Mouse (Mus musculus) R1 (cell line): ENCODE results near the gene Smim24.

ENCODE experiments used
- DNase-seq: peaks from one replicate; pipeline ENCODE4 v3.0.0-alpha.2; 2018; ENCODE audit warnings: low read depth, low spot score

Gene Smim24

DNA sequence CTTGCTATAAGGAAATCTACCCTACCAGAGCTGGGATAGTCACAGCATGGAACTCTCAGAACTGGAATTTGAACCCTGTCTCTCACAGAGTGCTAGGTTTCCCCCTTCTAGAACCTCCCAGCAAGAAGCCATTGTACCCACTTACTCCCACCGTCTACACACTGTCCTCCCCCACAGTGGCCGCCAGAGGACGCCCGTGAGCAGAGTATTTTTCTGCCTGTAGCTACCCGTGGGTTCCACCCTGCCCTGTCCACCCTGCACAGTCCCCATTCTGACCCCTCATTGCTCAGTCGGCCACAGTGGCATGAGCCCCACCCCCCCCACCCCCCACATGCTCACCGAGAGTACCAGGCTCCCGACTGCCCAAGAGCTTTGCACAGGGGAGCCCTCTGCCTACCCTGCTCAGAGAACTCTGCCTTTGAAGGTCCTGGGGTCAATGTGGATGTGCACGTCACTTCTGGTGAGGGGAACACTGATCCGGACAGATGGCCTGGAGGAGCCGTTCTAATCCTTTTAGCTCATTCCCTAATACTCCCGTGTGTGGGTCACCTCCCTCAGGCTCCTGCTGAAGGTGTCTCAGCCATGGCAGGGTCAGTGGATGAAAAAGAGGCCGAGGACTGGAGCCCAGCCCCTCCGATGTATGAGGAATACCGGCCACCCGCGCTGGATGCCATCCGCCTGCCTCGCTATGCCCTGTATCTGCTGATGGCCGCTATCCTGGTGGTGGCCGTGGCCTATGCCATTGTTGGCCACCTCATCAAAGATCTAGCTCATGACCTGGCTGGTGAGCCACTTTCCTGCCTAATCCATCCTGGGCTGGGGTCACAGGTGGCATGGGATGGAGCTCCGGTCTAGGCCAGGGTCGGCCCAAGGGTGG is 2.8 kb upstream of the Smim24 start:
- DNase-seq = peak; percentile 59

DNA sequence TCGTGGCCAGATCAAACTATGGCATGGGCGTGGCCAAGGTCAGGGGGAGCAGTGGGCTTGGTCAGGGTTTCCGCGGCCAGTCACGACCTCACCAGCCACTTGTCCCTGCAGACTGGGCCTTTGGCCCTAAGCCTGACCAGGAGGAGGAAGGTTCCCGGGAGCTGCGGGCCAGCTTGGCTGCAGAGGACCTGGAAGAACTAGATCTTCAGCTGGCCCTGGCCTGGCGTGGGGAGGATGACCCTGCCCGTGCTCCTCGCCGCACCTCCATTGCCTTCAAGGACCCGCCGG is 2.2 kb upstream of the Smim24 start:
- DNase-seq = no peak

DNA sequence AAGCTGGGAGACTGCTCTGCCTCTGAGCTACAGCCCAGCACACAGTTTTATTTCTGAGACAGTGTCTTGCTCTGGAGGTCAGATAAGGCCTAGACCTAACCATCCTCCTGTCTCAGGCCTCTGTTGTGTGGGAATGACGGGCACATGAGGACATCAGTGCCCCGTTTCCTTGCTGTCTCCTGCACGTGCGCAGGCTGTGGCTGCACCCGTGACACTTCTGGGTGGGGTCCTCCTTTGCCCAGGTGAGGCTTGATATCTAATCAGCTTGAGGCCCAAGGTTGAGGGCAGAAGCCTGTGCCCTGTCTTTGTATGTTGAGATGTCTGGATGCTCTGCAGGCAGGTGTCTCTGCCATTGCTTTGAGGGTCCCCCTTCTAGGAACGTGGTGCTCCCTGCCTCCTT is 581 bp upstream of the Smim24 start:
- no peak for DNase-seq

DNA sequence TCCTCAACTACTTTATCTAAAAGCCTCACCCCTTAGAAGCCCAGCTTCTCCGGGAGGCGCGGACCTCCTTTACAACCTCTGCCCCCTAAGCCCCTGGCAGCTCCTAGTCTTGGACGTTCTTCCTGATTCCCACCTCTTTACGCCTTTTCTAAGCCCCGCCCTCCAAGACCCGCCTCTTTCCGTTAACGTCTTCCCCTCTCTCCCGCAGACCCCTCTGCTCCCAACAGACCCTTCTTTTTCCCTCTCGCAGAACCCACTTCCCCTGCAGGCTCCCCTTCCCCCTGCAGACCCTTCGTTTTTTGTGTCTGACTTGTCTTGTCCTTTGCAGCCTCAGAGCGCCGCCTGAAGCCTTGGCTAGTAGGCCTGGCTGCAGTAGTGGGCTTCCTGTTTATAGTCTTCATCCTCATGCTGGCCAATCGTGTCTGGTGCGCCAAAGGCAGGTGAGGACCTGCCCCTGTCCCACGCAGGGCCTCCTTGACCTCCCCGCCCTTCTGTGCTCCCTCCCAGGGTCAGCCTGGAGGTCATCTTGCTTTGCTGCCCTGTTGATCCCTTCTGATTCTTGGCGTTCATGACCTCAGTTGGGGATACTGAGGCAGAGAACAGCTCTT is 709 bp downstream of the Smim24 start:
- DNase-seq = no peak

DNA sequence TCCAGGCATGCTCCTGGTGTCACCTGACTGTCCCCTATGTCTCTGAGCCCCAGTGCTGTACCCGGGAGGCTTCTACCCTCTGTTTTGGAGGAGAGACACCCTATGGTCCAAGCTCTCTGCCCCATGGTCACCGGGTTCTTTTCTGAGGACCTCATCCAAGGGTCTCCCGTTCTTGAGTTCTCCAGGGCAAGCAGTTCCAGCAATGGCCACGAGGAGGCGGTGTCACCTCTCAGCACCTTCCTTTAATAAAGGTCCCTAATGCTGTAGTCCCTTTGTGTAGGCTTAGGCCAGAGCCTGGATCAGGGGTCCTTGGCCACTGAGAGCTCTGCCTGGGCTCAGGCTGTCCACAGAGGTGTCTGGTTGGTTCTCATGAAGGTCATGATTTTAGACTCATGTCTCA is 2.3 kb downstream of the Smim24 start:
- peak; percentile 78 for DNase-seq

DNA sequence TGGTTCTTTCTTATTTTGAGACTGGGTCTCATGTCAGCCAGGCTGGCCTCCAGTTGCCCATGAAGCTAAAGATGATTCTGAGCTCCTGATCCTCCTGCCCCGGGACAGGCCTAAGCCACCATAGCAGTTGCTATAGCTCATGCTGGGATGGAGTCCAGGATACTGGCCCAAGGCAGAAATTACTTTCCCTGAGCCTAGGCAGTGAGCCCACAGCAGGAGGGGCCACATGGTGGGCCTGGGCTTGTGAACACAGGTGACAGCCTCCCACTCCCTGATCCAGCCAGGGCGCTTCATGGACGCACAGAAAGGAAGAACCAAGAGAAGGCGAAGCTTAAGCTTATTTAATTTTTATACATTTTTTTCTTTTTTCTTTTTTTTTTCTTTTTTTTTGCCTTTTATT is 3.0 kb downstream of the Smim24 start:
- DNase-seq = no peak

DNA sequence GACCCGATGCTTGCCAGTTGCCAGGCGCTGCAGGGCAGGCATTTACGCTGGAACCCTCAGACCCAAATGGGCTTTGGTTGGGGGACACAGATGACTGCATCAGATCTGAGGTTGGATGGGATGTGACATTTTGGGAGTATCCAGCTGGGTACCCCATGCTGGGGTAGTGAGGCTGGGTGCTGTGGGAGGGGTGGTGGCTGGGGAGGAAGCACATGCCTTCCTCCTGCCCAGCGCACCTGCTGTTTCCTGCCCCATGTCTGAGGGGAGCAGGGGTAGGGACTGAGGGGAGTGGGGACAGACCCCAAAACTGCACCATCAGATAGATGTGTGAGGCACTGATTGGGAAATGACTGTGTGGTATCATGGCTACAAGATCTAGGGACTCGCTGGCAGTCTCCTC is 3.9 kb downstream of the Smim24 start:
- no peak for DNase-seq

DNA sequence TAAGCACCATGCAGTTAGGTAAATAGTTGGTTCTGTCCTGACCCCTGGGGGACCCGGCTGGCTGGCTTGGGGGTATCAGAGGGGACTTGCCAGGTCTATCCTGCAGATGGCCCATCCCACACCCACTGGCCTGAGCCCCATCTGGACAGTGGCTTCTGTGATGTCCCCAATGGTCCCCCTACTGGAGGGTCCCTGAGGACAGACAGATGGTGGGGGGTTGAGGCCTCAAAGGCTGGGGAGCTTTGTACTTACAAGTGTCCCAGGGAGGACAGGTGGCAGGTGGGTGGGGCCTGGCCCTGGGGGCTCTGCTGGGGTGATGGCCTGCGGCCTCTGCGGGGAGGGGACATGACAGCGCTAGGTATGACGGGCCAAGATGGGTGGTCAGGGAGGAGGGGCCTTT is 6.4 kb downstream of the Smim24 start:
- DNase-seq = no peak

DNA sequence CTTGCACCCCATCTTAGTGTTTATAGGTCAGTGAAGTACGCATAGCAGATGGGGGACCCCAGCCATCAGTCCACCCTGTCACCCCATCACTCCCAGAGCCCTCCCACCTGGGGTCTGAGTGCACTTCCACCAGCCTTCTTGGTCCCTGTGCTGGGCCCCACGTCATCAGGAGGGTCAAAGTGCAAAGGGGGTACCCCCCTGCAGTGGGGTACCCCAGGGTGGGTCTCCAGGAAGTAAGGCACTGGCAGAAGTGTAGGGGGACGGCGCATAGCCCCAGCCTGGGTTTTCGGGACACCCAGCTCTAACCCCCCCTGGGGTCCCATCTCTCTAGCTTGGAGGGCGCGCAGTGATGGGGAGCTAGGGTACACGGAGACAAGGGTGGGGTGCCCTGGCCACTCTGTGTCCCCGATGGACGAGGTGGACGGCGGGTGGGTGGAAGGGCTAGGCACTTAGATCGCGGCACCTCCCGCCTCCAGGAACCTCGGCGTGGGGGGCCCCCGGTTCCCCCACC is 7.0 kb downstream of the Smim24 start:
- DNase-seq = no peak

DNA sequence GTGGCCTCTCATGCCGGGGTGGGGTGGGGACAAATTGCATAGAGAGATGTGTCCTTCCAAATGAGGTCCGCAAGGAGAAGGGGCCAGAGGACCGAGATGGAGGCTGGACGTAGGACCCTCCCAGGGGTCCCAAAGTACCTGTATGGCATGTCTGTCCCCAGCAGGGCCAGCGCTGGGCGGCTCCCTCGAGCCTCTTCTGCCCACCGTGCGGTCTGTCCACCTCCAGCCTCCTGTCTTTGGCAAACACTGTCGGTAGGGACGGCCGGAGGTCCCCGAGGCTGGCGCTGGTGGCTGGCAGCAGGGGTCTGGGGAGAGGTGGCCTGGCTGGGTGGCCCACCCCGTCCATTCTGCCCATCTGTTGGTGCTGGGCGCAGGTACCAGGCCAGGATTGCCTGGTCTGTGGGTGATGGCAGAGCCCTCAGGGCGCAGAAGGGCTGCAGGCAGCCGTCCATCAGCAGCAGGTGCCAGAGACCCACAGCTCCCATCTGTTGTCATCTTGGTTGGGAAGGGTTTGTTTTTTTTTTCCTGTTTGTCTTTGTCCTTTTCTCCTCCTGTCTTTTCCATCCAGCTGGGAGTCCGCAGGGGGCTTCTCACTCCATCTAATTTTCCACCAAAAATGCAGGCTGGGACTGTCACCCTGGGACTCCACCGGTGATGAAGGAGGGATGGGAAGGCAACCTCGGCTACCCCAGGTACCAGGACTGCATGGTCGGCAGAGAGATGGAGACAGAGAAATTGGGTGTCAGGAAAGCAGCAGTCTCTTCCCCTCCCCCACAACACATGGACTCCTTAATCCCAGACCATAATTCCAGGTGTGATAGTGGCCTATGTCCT is 7.7 kb downstream of the Smim24 start:
- DNase-seq = peak; percentile 11

DNA sequence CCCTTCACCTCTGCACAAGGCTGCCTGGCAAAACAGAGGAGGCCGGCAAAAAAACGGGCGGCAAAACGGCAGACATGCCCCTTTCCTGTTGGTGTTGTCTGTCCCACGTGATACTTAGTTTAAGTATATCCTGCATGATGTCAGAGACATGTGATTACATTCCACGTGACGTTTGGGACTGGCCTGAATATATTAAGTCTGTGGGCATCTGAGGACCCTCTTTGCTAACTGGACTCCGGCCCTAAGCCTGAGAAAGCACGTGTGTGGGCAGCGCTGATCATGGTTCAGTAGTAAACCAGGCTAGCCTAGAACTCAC is 8.3 kb downstream of the Smim24 start:
- DNase-seq = peak; percentile 86

DNA sequence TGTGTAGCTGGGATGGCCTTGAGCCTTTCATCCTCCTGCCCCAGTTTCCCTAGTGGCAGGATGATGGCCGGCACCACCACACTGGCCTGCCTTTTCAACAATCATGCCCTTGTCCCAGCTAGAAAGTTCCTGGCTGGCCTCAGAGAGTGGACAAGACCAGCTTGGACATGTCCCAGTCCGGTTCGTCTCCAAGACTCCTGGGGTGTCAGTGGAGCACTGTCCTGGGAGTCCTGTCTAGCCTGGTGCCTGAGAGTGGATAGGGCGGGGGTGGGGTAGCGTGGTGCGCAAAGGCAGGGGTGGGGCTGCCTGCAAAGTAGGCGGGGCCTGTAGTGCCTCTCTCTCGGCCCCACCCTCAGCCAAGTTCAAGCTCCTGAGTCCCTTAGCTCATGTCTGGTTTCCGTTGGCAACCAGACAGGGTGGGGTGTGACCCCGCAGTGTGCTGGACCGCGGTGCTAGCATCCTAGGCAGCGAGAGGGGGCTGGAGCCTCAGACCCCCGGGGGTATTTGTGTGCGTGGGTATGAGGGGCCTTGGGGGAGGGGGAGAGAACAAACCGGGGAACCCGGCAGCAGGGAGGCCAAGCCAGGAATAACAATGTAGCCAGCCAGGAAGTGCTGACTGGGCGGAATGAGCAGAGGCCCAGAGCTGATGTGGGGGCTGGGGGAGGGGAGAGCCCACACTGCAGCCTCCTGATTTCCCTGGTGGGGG is 8.8 kb downstream of the Smim24 start:
- peak; percentile 97 for DNase-seq

DNA sequence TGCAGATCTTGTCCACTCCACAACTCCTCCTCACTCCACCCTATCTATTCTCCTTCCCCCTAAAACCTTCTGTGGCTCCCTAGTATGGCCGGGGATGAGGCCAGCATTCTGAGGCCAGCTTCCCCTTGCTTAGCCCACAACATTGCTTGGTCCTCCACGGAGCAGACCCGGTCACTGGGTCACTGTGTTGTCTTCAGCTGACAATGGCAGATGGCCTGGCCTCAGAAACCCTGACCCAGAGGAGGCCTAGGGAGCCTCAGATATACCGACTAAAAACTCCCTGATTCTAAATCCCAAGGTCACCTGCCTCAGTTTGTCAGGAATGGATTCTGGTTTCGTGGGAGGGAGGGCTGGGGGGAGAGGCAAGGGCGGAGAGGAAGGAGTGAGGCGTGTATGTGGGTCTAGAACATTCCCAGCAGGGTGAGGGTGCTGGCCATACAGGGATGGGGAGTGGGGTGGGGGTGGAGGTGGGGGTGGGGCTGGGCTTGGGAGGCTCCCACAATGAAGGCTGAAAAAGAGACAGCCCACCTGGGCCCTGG is 9.4 kb downstream of the Smim24 start:
- peak; percentile 57 for DNase-seq

DNA sequence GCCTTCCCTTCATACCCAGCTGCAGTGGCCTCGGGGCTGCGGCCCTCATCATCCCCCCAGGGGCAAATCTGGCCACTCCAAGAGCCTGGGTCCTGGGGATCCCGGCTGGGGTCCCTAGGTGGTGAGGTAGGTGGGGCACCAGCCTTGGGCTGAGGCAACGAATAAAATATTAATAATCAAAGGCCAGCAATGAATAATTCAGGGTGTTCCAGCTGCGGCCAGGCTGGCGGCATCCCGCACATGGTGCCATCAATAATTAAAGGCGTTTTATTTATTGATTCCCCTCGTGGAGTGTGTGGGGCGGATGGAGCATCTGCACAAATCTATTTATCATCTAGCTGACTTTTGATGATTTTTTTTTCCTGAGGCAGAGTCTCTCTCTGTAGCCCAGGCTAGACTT is 10.7 kb downstream of the Smim24 start:
- DNase-seq = no peak

DNA sequence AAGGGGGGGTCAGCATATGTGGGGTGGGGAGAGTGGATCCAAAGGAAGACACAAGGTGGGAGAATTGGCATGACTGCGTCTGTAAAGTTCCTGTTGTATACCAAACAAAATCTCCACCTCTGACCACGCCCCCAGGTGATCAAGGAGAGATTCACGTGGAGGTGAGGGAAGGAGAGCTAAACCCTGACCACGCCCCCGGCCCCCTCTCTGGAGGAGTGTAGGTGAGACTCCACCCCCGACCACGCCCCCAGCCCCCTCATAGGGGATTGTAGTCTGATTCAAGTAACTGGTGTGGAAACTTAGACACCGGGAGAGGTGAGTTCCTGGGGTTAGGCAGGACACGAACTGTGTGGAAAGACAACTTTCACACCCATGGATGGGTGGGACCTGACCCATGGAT is 11.2 kb downstream of the Smim24 start:
- DNase-seq = peak; percentile 95

DNA sequence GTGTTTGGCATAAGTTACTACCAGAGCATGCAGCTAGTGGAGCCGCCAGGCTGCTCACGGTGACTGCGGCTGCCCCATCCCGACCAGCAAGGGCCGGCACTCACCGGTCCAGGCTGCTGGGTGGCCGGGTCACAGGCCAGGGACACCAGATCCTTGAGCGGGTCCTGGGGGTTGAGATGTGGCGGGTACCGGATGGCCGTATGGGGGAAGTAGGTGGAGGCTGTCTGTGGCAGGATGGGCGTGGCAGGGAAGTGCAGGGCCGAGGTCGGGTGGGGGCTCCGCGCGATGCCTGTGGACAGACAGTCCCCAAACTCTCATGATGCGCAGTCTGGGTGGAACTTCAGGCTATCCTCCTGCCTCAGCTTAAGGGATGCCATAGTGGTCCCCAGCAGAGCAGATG is 11.9 kb downstream of the Smim24 start:
- no peak for DNase-seq

DNA sequence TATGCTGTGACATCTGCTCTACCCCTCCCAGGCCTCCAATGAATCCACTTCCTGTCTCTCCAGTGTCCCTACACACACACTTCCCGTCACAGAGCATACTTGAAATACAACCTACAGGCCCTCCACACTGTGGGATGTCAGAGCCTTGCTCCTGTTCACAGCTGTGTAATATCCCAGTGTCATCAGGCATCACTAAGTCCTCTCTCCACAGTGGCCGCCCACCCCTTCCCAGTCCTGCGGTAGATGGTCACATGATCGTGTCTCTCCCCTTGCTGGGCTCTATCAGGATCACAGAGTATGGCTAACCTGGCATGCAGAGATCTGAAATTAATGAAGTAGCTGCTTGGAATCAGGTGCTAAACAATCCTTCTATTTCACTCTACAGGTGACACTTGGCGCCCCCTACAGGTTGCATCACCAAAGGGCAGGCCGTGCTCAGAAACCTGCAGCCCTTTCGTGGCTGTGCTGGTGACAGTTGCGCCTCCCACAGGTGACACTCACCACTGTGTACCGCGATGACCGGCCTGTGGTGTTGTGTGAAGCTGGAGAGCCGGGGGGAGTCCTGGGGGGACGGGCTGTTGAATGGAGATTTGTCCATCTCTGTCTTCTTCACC is 12.8 kb downstream of the Smim24 start:
- peak; percentile 70 for DNase-seq

DNA sequence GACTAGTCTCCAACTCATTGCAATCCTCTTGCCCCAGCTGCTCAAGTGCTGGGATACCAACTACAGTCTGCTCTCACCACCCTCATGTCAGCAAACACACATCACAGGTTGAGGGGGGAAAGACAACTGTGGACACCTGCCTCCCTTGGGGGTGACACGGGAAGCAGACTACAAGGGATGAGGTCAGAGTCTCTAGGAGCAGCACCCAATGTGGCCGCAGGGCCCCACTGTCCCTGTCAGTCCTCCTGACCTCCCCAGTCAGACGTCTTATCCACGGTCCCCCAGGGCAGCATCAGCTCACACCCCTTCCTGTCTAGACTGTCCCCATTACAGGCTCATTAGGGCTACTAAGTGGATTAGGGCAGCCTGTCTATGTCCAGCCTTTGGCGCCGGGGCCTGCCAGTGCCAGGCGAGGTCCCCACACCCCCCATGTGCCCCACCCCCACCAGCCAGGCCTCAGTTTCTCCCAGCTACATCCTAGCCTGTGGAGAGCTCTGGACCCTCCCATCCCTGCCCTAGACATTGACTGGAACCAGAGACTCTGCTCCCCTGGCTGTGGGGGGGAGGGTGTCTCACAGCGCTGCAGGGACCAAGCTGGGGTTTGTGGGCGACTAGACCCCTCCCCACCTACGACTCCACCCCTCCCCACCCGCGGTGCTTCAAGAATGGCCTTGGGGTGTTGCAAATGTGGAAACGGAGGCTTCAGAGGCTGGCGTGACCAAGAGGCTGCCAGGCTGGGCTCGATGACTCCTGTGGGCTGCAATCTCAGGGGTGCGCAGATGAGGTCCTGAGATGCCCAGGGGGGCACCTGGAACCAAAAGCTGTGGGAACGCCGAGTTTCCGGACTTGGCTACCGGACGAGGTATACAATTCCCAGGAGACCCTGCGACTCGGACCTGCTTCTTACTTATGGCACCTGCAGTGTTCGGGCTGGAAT is 13.9 kb downstream of the Smim24 start:
- DNase-seq = no peak

DNA sequence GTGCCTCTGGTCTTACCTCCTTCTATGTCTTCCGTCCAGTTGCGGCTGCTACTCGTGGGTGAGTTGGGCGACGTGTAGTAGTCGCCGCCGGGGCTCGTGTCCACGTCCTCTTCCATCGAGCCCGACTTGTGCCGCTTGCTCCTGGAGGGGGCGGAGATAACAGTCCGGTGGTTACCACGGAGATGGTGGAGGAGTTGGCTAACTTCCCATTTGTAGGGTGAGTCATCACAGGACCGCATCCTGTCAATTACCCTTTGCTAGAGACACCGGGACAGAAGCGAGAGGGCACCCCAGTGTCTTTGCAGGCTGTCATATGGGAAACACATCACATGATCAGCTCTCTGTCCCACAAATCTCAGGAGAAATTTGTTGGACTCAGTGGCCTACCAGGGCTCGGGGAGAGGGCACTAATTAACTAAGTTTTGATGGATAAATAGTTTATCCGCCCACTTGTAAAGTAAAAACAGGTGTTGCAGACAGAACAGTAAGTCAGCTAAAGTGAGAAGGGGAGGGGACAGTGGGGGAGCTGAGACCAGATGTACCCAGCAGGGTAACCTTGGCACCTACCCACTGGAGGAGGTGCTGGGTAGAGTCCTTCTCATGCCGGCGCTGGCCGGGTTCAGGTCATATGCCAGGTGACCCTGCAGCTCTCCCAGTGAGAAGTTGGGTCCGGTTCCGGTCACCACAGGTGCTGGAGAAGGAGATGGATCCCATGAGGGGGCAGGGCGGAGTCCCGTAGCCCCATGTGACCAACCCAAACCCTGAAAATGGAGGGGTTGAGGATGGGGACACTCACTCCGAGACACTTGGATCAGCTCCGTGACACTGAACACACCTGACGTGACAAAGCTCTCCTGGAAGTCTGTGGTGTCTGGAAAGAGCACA is 14.9 kb downstream of the Smim24 start:
- peak; percentile 79 for DNase-seq
